Comparison of ENCODE assay signal across 8 mouse cellular contexts in the genomic region with DNA sequence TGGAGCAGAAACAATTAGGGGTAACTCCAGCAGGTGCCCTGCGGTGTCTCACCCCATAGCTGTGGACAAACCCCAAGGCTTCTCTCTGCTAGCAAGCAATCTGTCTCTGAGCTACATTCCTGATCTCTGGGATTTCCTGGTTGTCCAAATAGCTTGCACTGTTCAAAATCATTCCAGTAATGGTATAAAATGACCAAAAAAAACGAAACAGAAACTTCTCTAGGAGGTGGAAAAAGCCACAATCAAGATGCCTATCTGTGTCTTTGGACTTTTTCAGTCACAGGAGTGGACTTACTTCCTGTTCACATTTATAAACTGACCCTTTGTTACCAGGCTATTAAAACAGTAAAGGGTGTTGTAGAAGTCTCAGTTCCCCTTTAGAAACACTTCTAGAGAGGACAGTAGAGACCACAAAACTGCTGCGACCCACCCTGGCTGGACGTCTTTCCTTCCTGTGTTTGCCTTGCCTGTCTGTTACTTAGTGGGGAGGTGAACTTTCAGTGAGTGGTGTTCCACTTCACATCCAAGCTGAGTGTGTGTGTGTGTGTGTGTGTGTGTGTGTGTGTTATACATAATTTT. TPM values are rescaled to one million over a fixed set of nuclear protein-coding genes. Genes with fewer than 3 reads are reported as not detected.
DNase-seq lines count a peak whose midpoint lies in the region; ATAC-seq and TF ChIP-seq lines count a peak whose summit lies in the region.

No protein-coding gene starts in this region.

- no peak; the same call in 1 of the 2 replicates for ATAC-seq in kidney, embryonic 14.5 days (ENCODE audit: low FRiP score, low TSS enrichment)
- ATAC-seq in embryonic facial prominence, embryonic 12.5 days (ENCODE audit: insufficient number of reproducible peaks, insufficient read depth, low FRiP score, low TSS enrichment), result no peak

- 55% methylated on average over 4 of the region's 4 CpGs for WGBS in kidney, embryonic 14.5 days
- 78% methylated on average over 4 of the region's 4 CpGs for WGBS in embryonic facial prominence, embryonic 12.5 days
- 32% methylated on average over 4 of the region's 4 CpGs for WGBS in large intestine, adult 2 months

- no peaks in the 10 kb centered on the region for H3K27me3 ChIP-seq in kidney, embryonic 14.5 days (ENCODE audit: control insufficient read depth, insufficient read depth, low read length)
- peaks cover 6% of the 10 kb centered on the region; the same call in 1 of the 2 replicates for H3K27me3 ChIP-seq in embryonic facial prominence, embryonic 12.5 days
- peaks cover 6% of the 10 kb centered on the region for H3K27me3 ChIP-seq in myocyte (ENCODE audit: control insufficient read depth, insufficient read depth, insufficient read length)

- no peaks in the 10 kb centered on the region for H3K9me3 ChIP-seq in kidney, embryonic 14.5 days (ENCODE audit: control insufficient read depth, low read length)
- no peaks in the 10 kb centered on the region for H3K9me3 ChIP-seq in embryonic facial prominence, embryonic 12.5 days

- DNase-seq in kidney, postnatal 4 days, result no peak
- DNase-seq in large intestine, adult 2 months (ENCODE audit: low read depth, low spot score), result peak; percentile 27
- DNase-seq in adrenal gland, adult (ENCODE audit: inconsistent age in 2 of 2, low spot score in 1 of 2), result no peak
- no peak for DNase-seq in adrenal gland, postnatal 10 days
- no peak for DNase-seq in ovary, postnatal 10 days (ENCODE audit: low spot score)

- no peak overlapping the region for H3ac ChIP-seq in myocyte (ENCODE audit: control insufficient read depth, insufficient read length)

- TF ChIP-seq POLR2A in myocyte (IDR thresholded peaks at IDR 0.05; ENCODE audit: insufficient read length, low read depth), result no peak

- no peaks in the 10 kb centered on the region for H3K36me3 ChIP-seq in kidney, embryonic 14.5 days (ENCODE audit: control insufficient read depth, insufficient read depth, low read length)
- H3K36me3 ChIP-seq in embryonic facial prominence, embryonic 12.5 days, result no peaks in the 10 kb centered on the region
- H3K36me3 ChIP-seq in myocyte (ENCODE audit: control insufficient read depth, insufficient read depth), result no peaks in the 10 kb centered on the region

- no peaks in the 10 kb centered on the region for H3K79me2 ChIP-seq in myocyte (ENCODE audit: control insufficient read depth, insufficient read depth)

- H3K4me1 ChIP-seq in kidney, embryonic 14.5 days (ENCODE audit: control insufficient read depth, insufficient read depth, low read length), result peaks cover 4% of the 10 kb centered on the region; the same call in 1 of the 2 replicates
- peaks cover 8% of the 10 kb centered on the region for H3K4me1 ChIP-seq in embryonic facial prominence, embryonic 12.5 days

- peak overlapping the region; percentile 37 for H3K4me2 ChIP-seq in kidney, embryonic 14.5 days (replicated peaks; ENCODE audit: low read depth, low read length)
- peak overlapping the region; percentile 53 for H3K4me2 ChIP-seq in embryonic facial prominence, embryonic 12.5 days (replicated peaks)
- H3K4me2 ChIP-seq in myocyte (ENCODE audit: low read depth), result peak overlapping the region; percentile 53

- no peak overlapping the region for H3K4me3 ChIP-seq in kidney, embryonic 14.5 days (ENCODE audit: low read length)
- H3K4me3 ChIP-seq in embryonic facial prominence, embryonic 12.5 days, result no peak overlapping the region
- H3K4me3 ChIP-seq in myocyte, result peak overlapping the region; percentile 35

- no peak overlapping the region for H3K27ac ChIP-seq in kidney, embryonic 14.5 days (ENCODE audit: low read depth, low read length)
- H3K27ac ChIP-seq in embryonic facial prominence, embryonic 12.5 days, result no peak overlapping the region

- H3K9ac ChIP-seq in kidney, embryonic 14.5 days (ENCODE audit: low read depth, low read length), result no peak overlapping the region
- H3K9ac ChIP-seq in embryonic facial prominence, embryonic 12.5 days, result no peak overlapping the region

TF ChIP-seq in myocyte, 11 proteins besides CTCF, POLR2A, EP300 and RAD21:
- peak in 1 of 3 experiments; percentile 62 for TF ChIP-seq MYOG (IDR thresholded peaks at IDR 0.05; ENCODE audit: control insufficient read depth in 1 of 3, insufficient read depth in 1 of 3, insufficient read length in 2 of 3, low read depth in 2 of 3)
- TF ChIP-seq USF1 (IDR thresholded peaks at IDR 0.05; ENCODE audit: low read depth), result no peak

RNA-seq across cellular contexts. Expression of gene Slc2a6, which starts 0.7 kb away (rescaled TPM):
- 0.37 and 0.64 TPM in 2 replicates for polyA plus RNA-seq in kidney, embryonic 14.5 days (2014; fragmentation: Nextera tagmentation; extraction: Ambion mirVana)
- polyA plus RNA-seq in embryonic facial prominence, embryonic 12.5 days (2016; fragmentation: Nextera tagmentation; extraction: Ambion mirVana), result 1.0 and 1.9 TPM in 2 replicates
- polyA plus RNA-seq in large intestine, adult 2 months (2012; rRNA removed), result 5.2 and 6.0 TPM in 2 replicates
- 102 TPM for polyA plus RNA-seq in myocyte (2012; fragmentation: generic; extraction: Trizol)
- 1 to 10 TPM; 1.2 to 1.7 TPM for total RNA-seq in adrenal gland, postnatal 10 days (2021)

RNA-seq across cellular contexts. Expression of gene Cacfd1, which starts 18.8 kb away (rescaled TPM):
- polyA plus RNA-seq in kidney, embryonic 14.5 days (2014; fragmentation: Nextera tagmentation; extraction: Ambion mirVana), result 36.7 and 56.5 TPM in 2 replicates
- polyA plus RNA-seq in embryonic facial prominence, embryonic 12.5 days (2016; fragmentation: Nextera tagmentation; extraction: Ambion mirVana), result 94.1 and 96.9 TPM in 2 replicates
- polyA plus RNA-seq in large intestine, adult 2 months (2012; rRNA removed), result 44.9 and 53.6 TPM in 2 replicates
- polyA plus RNA-seq in myocyte (2012; fragmentation: generic; extraction: Trizol), result 22.8 TPM
- 10 to 100 TPM; 40.6 to 42.0 TPM for total RNA-seq in adrenal gland, postnatal 10 days (2021)

RNA-seq across cellular contexts. Expression of gene Mymk, which starts 43.5 kb away (rescaled TPM):
- polyA plus RNA-seq in kidney, embryonic 14.5 days (2014; fragmentation: Nextera tagmentation; extraction: Ambion mirVana), result 0.54 TPM in 1 of 2 replicates, not detected in the other
- 8.7 and 12.1 TPM in 2 replicates for polyA plus RNA-seq in embryonic facial prominence, embryonic 12.5 days (2016; fragmentation: Nextera tagmentation; extraction: Ambion mirVana)
- polyA plus RNA-seq in large intestine, adult 2 months (2012; rRNA removed), result 0.23 and 0.35 TPM in 2 replicates
- polyA plus RNA-seq in myocyte (2012; fragmentation: generic; extraction: Trizol), result 1,410 TPM
- total RNA-seq in adrenal gland, postnatal 10 days (2021), result 1 to 10 TPM in 1 of 2 experiments, under 1 TPM in 1; 0.45 to 2.7 TPM

RNA-seq across cellular contexts. Expression of gene Adamtsl2, which starts 50.7 kb away (rescaled TPM):
- polyA plus RNA-seq in kidney, embryonic 14.5 days (2014; fragmentation: Nextera tagmentation; extraction: Ambion mirVana), result 0.51 and 0.65 TPM in 2 replicates
- 4.4 and 6.9 TPM in 2 replicates for polyA plus RNA-seq in embryonic facial prominence, embryonic 12.5 days (2016; fragmentation: Nextera tagmentation; extraction: Ambion mirVana)
- 1.3 and 1.8 TPM in 2 replicates for polyA plus RNA-seq in large intestine, adult 2 months (2012; rRNA removed)
- 17.6 TPM for polyA plus RNA-seq in myocyte (2012; fragmentation: generic; extraction: Trizol)
- total RNA-seq in adrenal gland, postnatal 10 days (2021), result 10 to 100 TPM in 1 of 2 experiments, 1 to 10 TPM in 1; 8.1 to 15.9 TPM

RNA-seq across cellular contexts. Expression of gene Adamts13, which starts 55.3 kb away (rescaled TPM):
- polyA plus RNA-seq in kidney, embryonic 14.5 days (2014; fragmentation: Nextera tagmentation; extraction: Ambion mirVana), result 0.05 and 0.06 TPM in 2 replicates
- polyA plus RNA-seq in embryonic facial prominence, embryonic 12.5 days (2016; fragmentation: Nextera tagmentation; extraction: Ambion mirVana), result not detected in 2 replicates
- 0.43 and 0.59 TPM in 2 replicates for polyA plus RNA-seq in large intestine, adult 2 months (2012; rRNA removed)
- polyA plus RNA-seq in myocyte (2012; fragmentation: generic; extraction: Trizol), result not detected
- 1 to 10 TPM; 1.9 to 3.1 TPM for total RNA-seq in adrenal gland, postnatal 10 days (2021)

Comparison
In these comparisons a context has a peak if more than half of its experiments do, and no peak if none do; other contexts are left out.
1. RNA of gene Slc2a6, which starts 0.7 kb away (polyA plus RNA-seq): 102 TPM in myocyte (single experiment); 5.2 to 6.0 TPM in large intestine, adult 2 months, 1.0 to 1.9 TPM in embryonic facial prominence, embryonic 12.5 days and 0.37 to 0.64 TPM in kidney, embryonic 14.5 days; every median in the first group is over 10 times any median in the second.
2. RNA of gene Mymk, which starts 43.5 kb away (polyA plus RNA-seq): 1,410 TPM in myocyte (single experiment); 8.7 to 12.1 TPM in embryonic facial prominence, embryonic 12.5 days, 0.54 TPM in kidney, embryonic 14.5 days and 0.23 to 0.35 TPM in large intestine, adult 2 months; every median in the first group is over 100 times any median in the second.
3. Peak in every context shown above with its lines, with median percentiles within 50 percentile points of each other: H3K4me2 ChIP-seq.